Mouse (Mus musculus): ENCODE data around the gene Hdac1. TPM values are rescaled to one million over a fixed set of nuclear protein-coding genes. Genes with fewer than 3 reads are reported as not detected.

Hdac1 gene
- 110 and 142 TPM in 2 replicates for polyA plus RNA-seq (2012; rRNA removed)

- TF ChIP-seq POLR2A (IDR thresholded peaks at IDR 0.05; ENCODE audit: borderline replicate concordance, extremely low read depth, insufficient read depth, insufficient read length, poor library complexity, severe bottlenecking) (0 out of 2 replicates have a peak, but pooled peaks have one; percentile 26), CTCF (IDR thresholded peaks at IDR 0.05; ENCODE audit: borderline replicate concordance, extremely low read depth, insufficient read depth, insufficient read length) (no peak)
- peak; percentile 99 for DNase-seq (ENCODE audit: low read depth)
Observed at GRCm38 (mm10) chr4:129542592-129543141, at the start of gene Hdac1. TSS of gene Hdac1 (minus strand) at chr4:129542713.

GRCm38 (mm10) chr4:129588865-129589264, 46.4 kb upstream of the Hdac1 start:
- DNase-seq (ENCODE audit: low read depth): no peak
- no peak for TF ChIP-seq POLR2A (IDR thresholded peaks at IDR 0.05; ENCODE audit: borderline replicate concordance, extremely low read depth, insufficient read depth, insufficient read length, poor library complexity, severe bottlenecking)
- no peak for TF ChIP-seq CTCF (IDR thresholded peaks at IDR 0.05; ENCODE audit: borderline replicate concordance, extremely low read depth, insufficient read depth, insufficient read length)

GRCm38 (mm10) chr4:129586943-129587342, 44.4 kb upstream of the Hdac1 start:
- TF ChIP-seq CTCF (IDR thresholded peaks at IDR 0.05; ENCODE audit: borderline replicate concordance, extremely low read depth, insufficient read depth, insufficient read length) (no peak), POLR2A (IDR thresholded peaks at IDR 0.05; ENCODE audit: borderline replicate concordance, extremely low read depth, insufficient read depth, insufficient read length, poor library complexity, severe bottlenecking) (no peak)
- no peak for DNase-seq (ENCODE audit: low read depth)

GRCm38 (mm10) chr4:129585773-129586172, 43.3 kb upstream of the Hdac1 start:
- TF ChIP-seq POLR2A (IDR thresholded peaks at IDR 0.05; ENCODE audit: borderline replicate concordance, extremely low read depth, insufficient read depth, insufficient read length, poor library complexity, severe bottlenecking) (no peak), CTCF (IDR thresholded peaks at IDR 0.05; ENCODE audit: borderline replicate concordance, extremely low read depth, insufficient read depth, insufficient read length) (no peak)

GRCm38 (mm10) chr4:129584884-129585608, 42.5 kb upstream of the Hdac1 start:
- TF ChIP-seq CTCF (IDR thresholded peaks at IDR 0.05; ENCODE audit: borderline replicate concordance, extremely low read depth, insufficient read depth, insufficient read length) (peak; percentile 74), POLR2A (IDR thresholded peaks at IDR 0.05; ENCODE audit: borderline replicate concordance, extremely low read depth, insufficient read depth, insufficient read length, poor library complexity, severe bottlenecking) (no peak)
- DNase-seq (ENCODE audit: low read depth): peak; percentile 80

More at GRCm38 (mm10) chr4:129585773-129586172, 43.3 kb upstream of the Hdac1 start:
- DNase-seq (ENCODE audit: low read depth): no peak

GRCm38 (mm10) chr4:129584370-129584769, 41.9 kb upstream of the Hdac1 start:
- DNase-seq (ENCODE audit: low read depth): no peak
- TF ChIP-seq POLR2A (IDR thresholded peaks at IDR 0.05; ENCODE audit: borderline replicate concordance, extremely low read depth, insufficient read depth, insufficient read length, poor library complexity, severe bottlenecking): no peak
- no peak for TF ChIP-seq CTCF (IDR thresholded peaks at IDR 0.05; ENCODE audit: borderline replicate concordance, extremely low read depth, insufficient read depth, insufficient read length)

- TF ChIP-seq POLR2A (IDR thresholded peaks at IDR 0.05; ENCODE audit: borderline replicate concordance, extremely low read depth, insufficient read depth, insufficient read length, poor library complexity, severe bottlenecking) (no peak), CTCF (IDR thresholded peaks at IDR 0.05; ENCODE audit: borderline replicate concordance, extremely low read depth, insufficient read depth, insufficient read length) (no peak)
Observed at GRCm38 (mm10) chr4:129582251-129582650, 39.7 kb upstream of the Hdac1 start.

GRCm38 (mm10) chr4:129580347-129580746, 37.8 kb upstream of the Hdac1 start:
- TF ChIP-seq POLR2A (IDR thresholded peaks at IDR 0.05; ENCODE audit: borderline replicate concordance, extremely low read depth, insufficient read depth, insufficient read length, poor library complexity, severe bottlenecking) (no peak), CTCF (IDR thresholded peaks at IDR 0.05; ENCODE audit: borderline replicate concordance, extremely low read depth, insufficient read depth, insufficient read length) (no peak)
- DNase-seq (ENCODE audit: low read depth): peak; percentile 38

More at GRCm38 (mm10) chr4:129582251-129582650, 39.7 kb upstream of the Hdac1 start:
- no peak for DNase-seq (ENCODE audit: low read depth)

GRCm38 (mm10) chr4:129578466-129578865, 36.0 kb upstream of the Hdac1 start, which contains the start of gene Fam167b:
TSS of gene Fam167b (minus strand) at chr4:129578549.
- no peak for TF ChIP-seq POLR2A (IDR thresholded peaks at IDR 0.05; ENCODE audit: borderline replicate concordance, extremely low read depth, insufficient read depth, insufficient read length, poor library complexity, severe bottlenecking)
- TF ChIP-seq CTCF (IDR thresholded peaks at IDR 0.05; ENCODE audit: borderline replicate concordance, extremely low read depth, insufficient read depth, insufficient read length): no peak
- DNase-seq (ENCODE audit: low read depth): no peak

GRCm38 (mm10) chr4:129577688-129578087, 35.2 kb upstream of the Hdac1 start:
- TF ChIP-seq CTCF (IDR thresholded peaks at IDR 0.05; ENCODE audit: borderline replicate concordance, extremely low read depth, insufficient read depth, insufficient read length) (no peak), POLR2A (IDR thresholded peaks at IDR 0.05; ENCODE audit: borderline replicate concordance, extremely low read depth, insufficient read depth, insufficient read length, poor library complexity, severe bottlenecking) (no peak)
- no peak for DNase-seq (ENCODE audit: low read depth)

- TF ChIP-seq CTCF (IDR thresholded peaks at IDR 0.05; ENCODE audit: borderline replicate concordance, extremely low read depth, insufficient read depth, insufficient read length) (peak; percentile 54; the same call in 1 of the 2 replicates), POLR2A (IDR thresholded peaks at IDR 0.05; ENCODE audit: borderline replicate concordance, extremely low read depth, insufficient read depth, insufficient read length, poor library complexity, severe bottlenecking) (no peak)
- DNase-seq (ENCODE audit: low read depth): peak; percentile 69
Observed at GRCm38 (mm10) chr4:129576863-129577491, 34.5 kb upstream of the Hdac1 start.
